Mouse (Mus musculus) lung, embryonic 14.5 days (tissue): ENCODE data around the gene Ccdc110. TPM values are rescaled to one million over a fixed set of nuclear protein-coding genes. Genes with fewer than 3 reads are reported as not detected.
A peak's percentile ranks its signal among the peaks of the same experiment; 100 is the strongest.

ENCODE experiments used
- ATAC-seq: fragments of 200-750 bp; cut with Nextera tagmentation; 2 replicates; pipeline ENCODE4 v1.8.0; 2017; ENCODE audit warnings: mild to moderate bottlenecking, moderate TSS enrichment, moderate library complexity; ENCODE audit not compliant: insufficient read depth
- DNase-seq: peaks from one replicate; pipeline ENCODE4 v3.0.0-alpha.2; 2015
- H3K27ac ChIP-seq: fragments of 300-500 bp; sonication (generic); 2 replicates; pipeline ENCODE4 v1.5.1; 2014; ENCODE audit warnings: low read depth, mild to moderate bottlenecking, moderate library complexity
- H3K27me3 ChIP-seq: fragments of 300-500 bp; sonication (generic); 2 replicates; pipeline ENCODE4 v1.6.1; 2014; ENCODE audit warnings: low read length, control low read depth; ENCODE audit not compliant: insufficient read depth
- H3K36me3 ChIP-seq: fragments of 300-500 bp; sonication (generic); 2 replicates; pipeline ENCODE4 v1.6.1; 2014; ENCODE audit warnings: control low read depth; ENCODE audit not compliant: insufficient read depth
- H3K4me1 ChIP-seq: fragments of 300-500 bp; sonication (generic); 2 replicates; pipeline ENCODE4 v1.6.1; 2014; ENCODE audit warnings: antibody characterized with exemption, control low read depth; ENCODE audit not compliant: insufficient read depth
- H3K4me2 ChIP-seq: fragments of 300-500 bp; sonication (generic); 2 replicates; pipeline ENCODE4 v1.6.1; 2014; ENCODE audit warnings: mild to moderate bottlenecking
- H3K4me3 ChIP-seq: fragments of 300-500 bp; sonication (generic); 2 replicates; pipeline ENCODE4 v1.5.1; 2014; ENCODE audit warnings: low read depth, low read length
- H3K9ac ChIP-seq: fragments of 300-500 bp; sonication (generic); 2 replicates; pipeline ENCODE4 v1.6.1; 2014
- H3K9me3 ChIP-seq: fragments of 300-500 bp; sonication (generic); 2 replicates; pipeline ENCODE4 v1.6.1; 2016; ENCODE audit warnings: low read depth, low read length, control low read depth
- CTCF ChIP-seq: IDR thresholded peaks from 2 replicates; pipeline ENCODE4 v1.5.1; 2016; ENCODE audit warnings: antibody characterized with exemption, low read depth
- WGBS: fragments of 180-500 bp; shearing (Covaris S2); extraction: QIAGEN DNeasy Blood & Tissue Kit; methylation state at CpG from one replicate; pipeline ENCODE4 v1.1.7; 2014; 5-methylcytosine and 5-hydroxymethylcytosine counted together
- polyA plus RNA-seq: library from polyadenylated mRNA; unstranded; fragments of >200 nt; fragmentation: Nextera tagmentation; extraction: Ambion mirVana; gene quantifications from 2 replicates; pipeline ENCODE4 v1.2.1, GENCODE M21; 2014

Gene Ccdc110
- polyA plus RNA-seq, result not detected in 2 replicates

- no peaks in the 10 kb centered on the region for H3K36me3 ChIP-seq
- H3K9ac ChIP-seq, result no peak within 1 kb of the TSS
- H3K9me3 ChIP-seq, result no peaks in the 10 kb centered on the region
- peak within 1 kb of the TSS; percentile 21 for H3K4me3 ChIP-seq
- TF ChIP-seq CTCF, result peak; percentile 100
- H3K4me2 ChIP-seq, result peak within 1 kb of the TSS; percentile 51
- 3% methylated on average over 23 of the region's 23 CpGs for WGBS
- no peaks in the 10 kb centered on the region for H3K27me3 ChIP-seq
- DNase-seq (peak; percentile 98), ATAC-seq (peak; percentile 88)
- H3K27ac ChIP-seq, result no peak within 1 kb of the TSS
- no peaks in the 10 kb centered on the region for H3K4me1 ChIP-seq
These were observed at the start of gene Ccdc110 for GRCm38 (mm10) chr8:45934582-45935014. TSS of gene Ccdc110 (plus strand) at chr8:45934619.

DNA sequence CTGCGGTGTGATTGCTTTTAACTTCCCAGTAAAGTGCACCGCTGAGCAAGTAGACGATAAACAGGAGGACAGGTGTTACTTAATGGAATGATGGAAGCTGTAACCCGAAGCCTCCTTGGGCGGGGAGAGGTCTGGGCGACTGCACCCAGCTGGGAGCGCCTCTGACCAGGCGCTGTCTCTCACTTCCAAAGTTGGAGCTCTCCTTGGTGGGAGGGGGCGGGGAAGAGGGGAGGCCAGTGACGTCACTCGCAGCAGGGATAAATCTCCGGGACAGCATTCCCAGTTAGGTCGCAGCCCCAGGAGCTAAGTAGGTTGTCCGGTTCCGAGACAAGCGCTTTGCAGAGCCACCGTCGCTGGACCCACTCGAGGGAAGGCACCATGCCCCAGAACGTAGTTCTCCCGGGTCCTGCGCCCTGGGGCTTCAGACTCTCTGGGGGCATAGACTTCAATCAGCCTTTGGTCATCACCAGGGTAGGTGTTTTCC lies 49.2 kb upstream of the Ccdc110 start, which contains the start of gene Pdlim3:
Gene Pdlim3 (plus strand): TSS at position 260 of the 484 bp plus-strand sequence.
- peak; percentile 77 for DNase-seq
- no peak for TF ChIP-seq CTCF
- no peaks in the 10 kb centered on the region for H3K4me1 ChIP-seq
- peak within 1 kb of the TSS; percentile 65 for H3K4me2 ChIP-seq
- H3K36me3 ChIP-seq, result no peaks in the 10 kb centered on the region
- ATAC-seq, result peak; percentile 85
- H3K9me3 ChIP-seq, result no peaks in the 10 kb centered on the region
- H3K9ac ChIP-seq, result peak within 1 kb of the TSS; percentile 49
- under 1% methylated on average over 22 of the region's 22 CpGs for WGBS
- peak within 1 kb of the TSS; percentile 39 for H3K4me3 ChIP-seq
- H3K27ac ChIP-seq, result peak within 1 kb of the TSS; percentile 25
- no peaks in the 10 kb centered on the region for H3K27me3 ChIP-seq

DNA sequence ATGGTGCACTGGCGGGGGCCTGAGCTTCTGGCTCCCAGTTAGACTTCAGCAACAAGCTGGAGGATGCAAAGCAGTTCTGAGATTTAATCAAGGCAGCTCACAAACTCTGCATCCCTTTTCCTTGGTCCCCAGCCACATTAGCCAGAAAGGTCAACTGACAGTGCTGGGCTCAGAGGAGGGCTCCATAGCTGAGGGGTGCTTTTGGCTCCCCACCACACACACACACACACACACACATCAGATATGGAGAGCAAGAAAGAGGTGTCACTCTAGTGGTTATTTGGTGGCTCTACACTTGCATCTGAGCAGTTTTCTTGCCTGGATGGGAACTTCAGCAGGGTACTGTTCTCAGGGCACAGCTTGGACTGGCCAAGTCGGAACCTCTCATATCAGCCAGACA lies 48.6 kb upstream of the Ccdc110 start:
- Histone ChIP-seq H3K4me3 (peak overlapping the region; percentile 39), H3K9ac (peak overlapping the region; percentile 49), H3K4me1 (no peaks in the 10 kb centered on the region), H3K4me2 (peak overlapping the region; percentile 65), H3K27me3 (no peaks in the 10 kb centered on the region), H3K36me3 (no peaks in the 10 kb centered on the region), H3K9me3 (no peaks in the 10 kb centered on the region), H3K27ac (peak overlapping the region; percentile 25)
- DNase-seq (peak; percentile 35), ATAC-seq (peak; percentile 61; the same call in 1 of the 2 replicates)
- peak; percentile 59 for TF ChIP-seq CTCF
- 29% methylated on average over 2 of the region's 2 CpGs for WGBS

DNA sequence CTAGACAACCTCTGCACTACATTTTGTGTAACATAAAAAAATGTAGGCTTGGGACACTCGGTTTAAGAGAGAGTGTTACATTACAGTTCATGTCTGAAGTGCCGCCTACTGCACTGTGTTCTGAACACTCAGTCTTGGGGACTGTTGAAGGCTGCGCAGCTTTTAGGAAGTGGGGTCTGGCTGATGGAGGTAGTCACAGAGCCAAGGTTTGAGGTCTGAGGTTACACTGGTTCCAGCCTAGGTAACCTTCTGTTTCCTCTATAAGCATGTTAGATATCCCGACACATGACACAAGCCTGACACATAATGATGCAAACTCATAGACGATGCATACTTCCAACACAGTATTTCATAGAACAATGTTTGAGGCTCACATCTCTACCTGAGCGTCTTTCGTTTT lies 44.7 kb upstream of the Ccdc110 start:
- Histone ChIP-seq H3K27me3 (no peaks in the 10 kb centered on the region), H3K27ac (no peak overlapping the region), H3K9me3 (no peaks in the 10 kb centered on the region), H3K4me2 (no peak overlapping the region), H3K4me3 (no peak overlapping the region), H3K4me1 (no peaks in the 10 kb centered on the region), H3K36me3 (no peaks in the 10 kb centered on the region), H3K9ac (no peak overlapping the region)
- DNase-seq (no peak), ATAC-seq (no peak)
- no peak for TF ChIP-seq CTCF
- WGBS, result 88% methylated on average over 7 of the region's 7 CpGs

DNA sequence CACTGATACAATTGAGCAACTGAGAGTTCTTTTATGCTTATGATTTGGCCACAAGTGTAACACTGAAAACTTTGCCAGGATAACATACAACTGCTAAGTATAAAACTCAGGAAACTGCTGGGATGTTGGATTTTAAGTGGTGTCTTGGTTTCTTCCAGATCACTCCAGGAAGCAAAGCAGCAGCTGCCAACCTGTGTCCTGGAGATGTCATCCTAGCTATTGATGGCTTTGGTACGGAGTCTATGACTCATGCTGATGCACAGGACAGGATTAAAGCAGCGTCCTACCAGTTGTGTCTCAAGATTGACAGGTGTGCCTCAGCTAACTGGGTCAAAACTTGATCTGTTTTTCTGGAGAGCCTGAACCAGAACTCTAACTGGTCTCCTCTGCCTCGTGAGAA lies 37.8 kb upstream of the Ccdc110 start:
- Histone ChIP-seq H3K4me2 (no peak overlapping the region), H3K36me3 (no peaks in the 10 kb centered on the region), H3K27ac (no peak overlapping the region), H3K27me3 (no peaks in the 10 kb centered on the region), H3K4me1 (no peaks in the 10 kb centered on the region), H3K9me3 (no peaks in the 10 kb centered on the region), H3K9ac (no peak overlapping the region), H3K4me3 (no peak overlapping the region)
- ATAC-seq, result no peak
- DNase-seq, result no peak
- no peak for TF ChIP-seq CTCF
- 78% methylated on average over 3 of the region's 3 CpGs for WGBS

DNA sequence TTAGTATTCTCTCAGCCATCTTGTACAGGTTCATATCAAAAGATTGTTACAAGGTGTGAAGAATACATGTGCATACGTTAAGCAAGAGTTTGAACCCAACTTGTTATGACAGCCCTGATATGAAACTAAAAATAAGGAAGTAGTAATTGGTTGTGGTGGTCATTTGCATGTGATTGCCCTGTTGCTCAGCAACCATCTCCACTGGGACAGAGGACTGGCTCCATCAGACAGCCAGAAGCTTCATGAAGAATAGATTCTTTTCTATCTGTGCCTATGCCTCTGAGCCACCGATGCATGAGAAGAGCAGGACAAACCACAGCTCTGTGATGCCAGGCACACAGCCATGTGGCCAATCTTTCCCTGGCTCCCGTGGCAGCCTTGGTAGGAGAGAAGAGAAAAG lies 34.6 kb upstream of the Ccdc110 start:
- Histone ChIP-seq H3K4me3 (no peak overlapping the region), H3K27me3 (no peaks in the 10 kb centered on the region), H3K4me1 (0 out of 2 replicates have a peak, but pooled peaks cover 4% of the 10 kb centered on the region), H3K9me3 (no peaks in the 10 kb centered on the region), H3K9ac (no peak overlapping the region), H3K4me2 (no peak overlapping the region), H3K27ac (no peak overlapping the region), H3K36me3 (no peaks in the 10 kb centered on the region)
- ATAC-seq, result no peak
- WGBS, result 79% methylated on average over 3 of the region's 3 CpGs
- TF ChIP-seq CTCF, result no peak
- no peak for DNase-seq

- Histone ChIP-seq H3K4me1 (0 out of 2 replicates have a peak, but pooled peaks cover 4% of the 10 kb centered on the region), H3K9ac (no peak overlapping the region), H3K27ac (peak overlapping the region; percentile 32; the same call in 1 of the 2 replicates), H3K9me3 (no peaks in the 10 kb centered on the region), H3K4me2 (no peak overlapping the region), H3K27me3 (no peaks in the 10 kb centered on the region; the same call in 1 of the 2 replicates), H3K36me3 (no peaks in the 10 kb centered on the region), H3K4me3 (no peak overlapping the region)
- 58% methylated on average over 8 of the region's 8 CpGs for WGBS
- ATAC-seq (no peak), DNase-seq (no peak)
- TF ChIP-seq CTCF, result no peak
These were observed 32.8 kb upstream of the Ccdc110 start for GRCm38 (mm10) chr8:45901626-45902025.
